Mouse (Mus musculus): ENCODE measurements around the gene Vsx1.

The Vsx1 gene

DNA sequence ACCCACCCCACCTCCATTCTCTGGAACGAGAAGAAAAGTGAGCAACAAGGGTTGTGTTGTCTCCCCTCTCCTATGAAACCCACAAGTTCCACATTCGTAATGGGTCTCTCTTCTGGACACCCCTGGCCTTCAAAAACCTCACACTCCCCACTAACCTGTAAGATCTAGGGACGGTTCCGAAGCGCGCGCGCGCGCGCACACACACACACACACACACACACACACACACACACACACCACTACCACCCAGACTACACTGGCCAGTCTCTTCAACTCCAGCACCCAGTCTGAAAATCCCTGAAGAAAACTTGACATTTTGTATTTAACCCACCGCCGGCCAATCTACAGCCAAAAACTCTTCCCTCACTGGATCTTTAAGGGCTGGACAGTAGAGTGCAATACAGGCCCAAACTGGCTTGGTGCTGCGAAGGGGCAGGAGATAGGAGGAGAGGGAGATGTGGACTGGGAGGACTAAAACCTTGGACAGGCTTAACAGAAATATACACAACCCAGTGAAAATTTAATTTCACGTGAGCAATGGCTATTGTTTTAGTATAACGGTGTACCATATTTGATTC lies at the start of gene Vsx1:
Gene Vsx1, minus strand, starts transcription at position 138 of the 578 bp plus-strand sequence.
- no peak for DNase-seq (ENCODE audit: low read depth, low spot score)

DNA sequence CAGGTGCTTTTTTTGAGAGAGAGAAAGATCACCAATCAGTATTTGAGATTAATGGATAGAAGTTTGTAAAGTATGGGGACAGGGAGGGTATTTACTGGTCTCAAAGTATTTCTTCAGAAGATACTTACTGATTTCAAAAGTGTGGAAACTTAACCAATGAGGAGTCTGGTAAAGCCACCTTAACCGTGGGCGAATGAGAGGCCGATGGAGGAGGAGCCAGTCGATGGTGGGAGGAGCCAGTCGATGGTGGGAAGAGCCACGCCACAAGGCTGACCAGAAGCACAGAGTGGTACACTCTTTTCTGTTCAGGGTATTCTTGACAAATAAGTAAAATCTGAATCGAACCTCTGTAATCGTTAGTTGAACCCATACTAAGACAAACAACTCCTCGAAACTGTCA lies 48.7 kb upstream of the Vsx1 start:
- no peak for DNase-seq (ENCODE audit: low read depth, low spot score)

DNA sequence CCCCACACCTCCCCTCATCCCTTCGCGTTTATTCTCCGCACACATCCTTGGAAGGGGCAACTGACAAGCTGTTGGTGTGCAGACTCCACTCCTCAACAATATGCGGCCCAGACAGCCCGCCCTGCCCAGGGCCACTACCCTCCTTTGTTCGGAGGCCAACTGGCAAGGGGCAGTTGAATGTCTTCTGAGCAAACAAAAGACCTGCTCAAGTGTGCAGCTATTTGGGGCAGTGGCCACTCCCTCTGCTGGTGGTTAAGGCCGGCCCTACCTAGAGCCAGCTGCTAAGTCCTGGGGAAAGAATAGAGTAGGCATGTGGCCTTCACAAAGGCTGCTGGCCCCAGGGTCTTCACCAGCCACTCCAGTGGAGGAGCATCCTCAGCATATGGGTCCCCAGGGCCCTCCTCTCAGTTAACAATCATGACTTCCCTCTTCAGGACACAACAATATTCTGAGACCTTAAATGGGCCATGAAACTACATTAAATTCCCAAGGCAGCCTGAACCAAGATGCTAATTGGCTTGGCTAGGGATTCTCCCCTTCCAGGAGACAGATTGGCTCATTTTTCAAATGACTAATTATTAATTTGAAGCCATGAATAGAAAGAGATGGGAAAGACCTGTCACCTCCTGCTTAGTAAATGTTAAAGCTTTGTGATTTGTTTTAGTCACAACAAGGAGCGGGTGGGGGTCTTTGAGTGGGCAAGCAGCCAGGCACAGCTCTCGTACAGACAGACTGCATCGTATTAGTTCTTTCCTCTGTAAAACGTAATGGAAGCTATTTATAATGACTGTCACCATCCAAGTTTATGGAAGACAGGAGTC lies 46.8 kb upstream of the Vsx1 start:
- peak; percentile 58 for DNase-seq (ENCODE audit: low read depth, low spot score)

- no peak for DNase-seq (ENCODE audit: low read depth, low spot score)
Measured at GRCm38 (mm10) chr2:150712167-150712674, 23.1 kb upstream of the Vsx1 start.

DNA sequence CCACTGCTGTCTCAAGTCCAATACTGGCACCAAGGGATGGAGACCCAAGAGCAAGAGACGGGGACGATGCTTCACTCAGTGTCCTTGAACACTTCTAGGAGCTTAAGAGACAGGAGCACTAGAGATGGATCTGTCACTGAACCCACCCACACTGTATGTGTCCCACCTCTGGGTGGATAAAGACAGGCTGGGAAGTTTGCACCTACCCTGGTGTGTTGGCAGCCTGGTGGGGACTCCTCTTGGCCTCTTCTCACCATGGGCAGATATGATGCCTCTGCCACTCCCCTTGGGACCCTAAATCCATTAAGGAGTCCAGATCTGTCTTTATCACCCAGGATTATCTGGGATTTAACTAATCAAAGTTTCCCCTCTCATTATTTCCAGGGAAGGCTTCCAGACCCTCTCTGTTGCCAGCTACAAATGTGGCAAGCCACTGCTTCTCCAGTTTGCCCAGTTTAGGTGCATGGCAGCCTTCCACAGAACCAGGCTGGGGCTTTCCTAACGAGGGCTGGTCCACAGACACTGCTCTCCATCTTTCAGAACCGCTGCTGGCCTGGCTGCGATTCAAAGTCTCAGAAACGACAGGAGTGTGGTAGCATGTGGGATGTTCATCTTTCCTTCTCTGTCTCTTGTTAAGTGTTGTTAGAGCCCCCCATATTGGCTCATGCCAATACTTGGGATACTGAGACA lies 2.5 kb upstream of the Vsx1 start:
- DNase-seq (ENCODE audit: low read depth, low spot score), result no peak

DNA sequence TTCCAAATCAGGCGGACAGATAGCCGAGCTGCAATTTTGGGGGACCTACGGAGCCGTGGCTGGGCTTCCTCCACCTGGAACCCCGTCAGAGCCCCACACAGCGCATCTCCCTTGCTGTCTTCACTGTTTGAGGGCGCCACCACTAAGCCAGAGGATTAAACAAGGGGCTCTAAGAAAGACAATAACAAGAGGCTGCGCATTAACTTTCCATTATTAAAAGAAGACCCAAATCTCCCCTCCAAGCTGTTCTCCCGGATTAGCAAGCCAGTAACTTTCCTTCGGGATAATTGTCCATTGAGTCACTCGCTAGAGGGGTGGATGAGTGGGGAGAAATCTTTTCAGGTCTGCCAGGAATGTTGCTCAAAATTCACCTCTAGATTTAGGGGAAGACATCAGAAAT lies 1.1 kb upstream of the Vsx1 start:
- DNase-seq (ENCODE audit: low read depth, low spot score), result no peak

DNA sequence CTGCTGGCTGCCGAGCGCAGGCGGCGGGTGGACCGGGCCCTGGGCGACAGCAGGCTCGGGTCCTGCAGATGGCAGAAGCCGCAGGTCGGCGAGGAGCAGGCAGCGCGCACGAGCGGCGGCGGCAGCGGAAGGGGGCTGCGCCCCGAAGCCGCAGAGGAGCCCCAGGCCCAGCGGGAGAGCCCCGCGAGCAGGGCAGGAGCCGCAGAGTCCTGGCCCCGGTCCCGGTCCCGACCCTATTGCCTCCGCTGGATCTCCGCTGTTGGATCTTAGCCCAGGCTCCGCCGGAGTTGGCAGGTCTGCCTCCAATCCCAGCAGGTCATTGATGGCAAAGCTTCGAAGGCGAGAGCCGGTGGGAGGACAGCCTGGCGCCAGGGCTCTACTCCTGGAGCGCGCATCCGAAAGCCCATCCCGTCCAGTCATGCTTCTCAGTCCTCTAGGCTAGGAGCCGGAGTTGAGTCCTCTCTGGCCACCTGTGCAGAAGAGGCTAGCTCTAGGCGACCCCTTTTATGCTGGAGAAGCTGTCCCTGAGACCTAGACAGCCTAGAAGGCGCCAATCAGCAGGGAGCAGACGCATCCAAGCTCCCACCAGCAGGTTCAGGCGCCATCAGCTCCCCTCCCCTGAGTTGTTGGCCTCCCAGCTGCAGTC lies 496 bp downstream of the Vsx1 start:
- peak; percentile 30 for DNase-seq (ENCODE audit: low read depth, low spot score)

GRCm38 (mm10) chr2:150687871-150688540 lies 1.2 kb downstream of the Vsx1 start:
- DNase-seq (ENCODE audit: low read depth, low spot score), result peak; percentile 19

DNA sequence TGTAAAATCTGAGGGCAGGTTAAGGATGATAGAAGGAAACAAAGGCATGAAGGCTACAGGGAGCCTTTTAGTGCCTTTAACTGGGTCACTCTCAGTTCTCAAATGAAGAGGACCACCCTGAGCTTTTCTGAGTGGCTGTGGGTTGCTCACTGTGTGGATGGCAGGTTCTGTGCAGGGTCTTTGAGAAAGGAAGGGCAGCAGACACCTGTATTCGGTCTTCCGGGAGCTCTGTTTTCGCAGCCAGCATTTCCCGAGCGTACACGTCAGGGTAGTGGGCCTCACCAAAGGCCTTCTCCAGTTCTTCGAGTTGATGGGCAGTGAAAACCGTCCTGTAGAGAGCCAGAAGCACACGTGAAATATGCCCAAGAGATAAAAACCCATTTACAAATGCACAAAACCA lies 3.8 kb downstream of the Vsx1 start:
- DNase-seq (ENCODE audit: low read depth, low spot score), result no peak

DNA sequence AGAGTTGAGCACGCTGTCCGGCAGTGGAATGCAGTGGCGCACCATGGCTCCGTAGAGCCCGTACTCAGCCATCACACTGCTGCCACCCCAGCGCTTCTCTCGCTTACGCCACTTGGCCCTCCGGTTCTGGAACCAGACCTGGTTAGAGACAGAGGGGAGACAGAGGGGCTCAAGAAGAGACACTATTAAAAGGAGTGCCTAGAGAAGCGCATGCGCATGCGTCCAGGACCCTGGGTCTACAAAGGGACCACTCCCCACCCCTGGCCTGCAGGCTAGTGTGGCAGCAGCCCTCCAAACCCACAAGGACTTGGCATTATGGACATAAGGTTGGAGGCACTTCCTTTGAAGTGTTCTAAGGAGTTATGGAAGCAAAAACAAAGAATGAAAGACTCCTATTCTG lies 4.7 kb downstream of the Vsx1 start:
- no peak for DNase-seq (ENCODE audit: low read depth, low spot score)

DNA sequence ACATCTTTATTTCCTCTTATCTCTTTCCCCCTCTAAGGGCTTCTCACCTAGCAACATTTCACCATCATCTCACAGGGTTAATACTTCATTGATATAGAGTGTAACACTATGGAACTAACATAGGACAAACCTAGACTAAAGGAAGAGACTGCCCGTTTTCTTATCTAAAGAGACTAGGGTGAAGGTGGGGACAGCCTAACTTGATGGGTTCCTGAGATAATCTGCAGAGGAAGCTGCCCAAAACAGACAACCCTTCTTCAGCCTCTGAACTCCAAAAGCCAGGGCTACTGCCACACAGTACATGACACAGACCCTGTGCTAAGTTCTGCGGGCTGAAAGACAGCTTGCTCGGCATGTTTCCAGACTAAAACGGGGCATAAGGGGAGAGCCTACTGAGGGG lies 7.6 kb downstream of the Vsx1 start:
- DNase-seq (ENCODE audit: low read depth, low spot score), result no peak

DNA sequence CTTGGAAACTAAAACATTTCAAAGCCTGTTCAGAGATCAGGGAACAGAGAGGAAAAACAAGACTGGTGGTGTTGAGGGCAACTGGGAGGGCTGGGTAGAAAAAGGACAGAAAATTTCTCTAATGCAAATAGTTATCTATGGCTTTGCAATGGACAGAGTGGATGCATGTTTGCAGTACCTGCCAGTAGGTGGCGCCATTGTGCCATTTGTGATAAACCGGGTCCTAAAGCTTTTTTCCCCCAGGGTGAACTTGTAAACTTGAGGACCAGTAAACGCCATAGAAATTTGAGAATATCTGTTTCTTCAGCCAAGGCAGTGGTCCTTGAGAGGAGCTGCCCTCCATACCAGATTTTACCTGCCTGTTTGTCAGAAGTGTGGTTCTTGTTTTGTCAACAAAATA lies 10.8 kb downstream of the Vsx1 start:
- peak; percentile 80 for DNase-seq (ENCODE audit: low read depth, low spot score)

GRCm38 (mm10) chr2:150675525-150675924 lies 13.6 kb downstream of the Vsx1 start:
- peak; percentile 69 for DNase-seq (ENCODE audit: low read depth, low spot score)

DNA sequence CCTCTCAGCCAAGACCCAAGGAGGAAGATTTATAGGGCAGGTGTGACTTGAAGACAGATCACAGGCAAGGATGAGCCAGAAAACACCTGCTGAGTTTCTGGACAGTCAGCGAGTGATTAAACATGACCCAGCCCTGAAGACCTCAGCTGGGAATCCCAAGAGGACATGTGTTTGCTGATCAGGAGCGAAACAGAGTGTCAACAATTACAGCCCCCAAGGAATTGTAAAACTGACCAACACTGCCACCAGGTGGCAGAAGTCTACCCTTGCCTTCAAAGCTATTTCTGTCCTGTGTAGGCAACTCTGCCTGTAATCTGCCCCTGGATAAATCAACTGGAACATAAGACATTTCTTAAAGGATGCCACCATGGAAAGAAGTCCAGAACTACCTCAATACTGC lies 14.3 kb downstream of the Vsx1 start:
- DNase-seq (ENCODE audit: low read depth, low spot score), result peak; percentile 82

GRCm38 (mm10) chr2:150673929-150674328 lies 15.2 kb downstream of the Vsx1 start:
- no peak for DNase-seq (ENCODE audit: low read depth, low spot score)

DNA sequence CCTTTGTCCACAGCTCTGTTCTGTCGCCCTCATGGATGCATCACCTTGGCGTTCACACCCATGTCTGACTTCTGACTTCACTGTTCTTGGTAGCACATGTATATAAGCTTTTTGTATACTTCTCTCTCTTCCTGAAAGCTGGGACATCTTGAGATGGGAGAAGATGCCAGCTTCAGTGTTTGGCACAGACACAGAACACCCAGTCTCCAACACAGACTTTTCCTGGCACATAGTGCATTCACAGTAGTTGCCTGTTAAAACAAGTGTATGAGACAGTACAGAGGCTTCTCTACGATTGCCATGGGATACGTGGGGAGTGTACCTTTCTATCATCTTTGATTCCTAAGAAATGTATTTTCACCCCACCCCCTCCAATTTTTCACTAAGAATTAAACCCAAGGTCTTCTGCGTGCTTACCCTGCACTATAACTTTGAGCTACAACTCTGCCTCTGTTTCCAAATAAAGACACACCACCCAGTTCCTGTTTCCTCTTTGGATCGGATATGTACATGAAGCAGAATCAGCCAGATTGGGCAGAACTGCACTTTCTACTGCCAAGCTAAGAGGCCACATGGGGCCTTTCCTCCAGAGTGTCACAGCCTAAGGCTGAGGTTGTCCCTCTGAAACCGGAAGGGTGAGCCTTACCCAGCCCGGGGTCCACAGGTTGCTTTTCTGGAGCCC lies 17.4 kb downstream of the Vsx1 start:
- no peak for DNase-seq (ENCODE audit: low read depth, low spot score)

GRCm38 (mm10) chr2:150670926-150671325 lies 18.2 kb downstream of the Vsx1 start:
- no peak for DNase-seq (ENCODE audit: low read depth, low spot score)

DNA sequence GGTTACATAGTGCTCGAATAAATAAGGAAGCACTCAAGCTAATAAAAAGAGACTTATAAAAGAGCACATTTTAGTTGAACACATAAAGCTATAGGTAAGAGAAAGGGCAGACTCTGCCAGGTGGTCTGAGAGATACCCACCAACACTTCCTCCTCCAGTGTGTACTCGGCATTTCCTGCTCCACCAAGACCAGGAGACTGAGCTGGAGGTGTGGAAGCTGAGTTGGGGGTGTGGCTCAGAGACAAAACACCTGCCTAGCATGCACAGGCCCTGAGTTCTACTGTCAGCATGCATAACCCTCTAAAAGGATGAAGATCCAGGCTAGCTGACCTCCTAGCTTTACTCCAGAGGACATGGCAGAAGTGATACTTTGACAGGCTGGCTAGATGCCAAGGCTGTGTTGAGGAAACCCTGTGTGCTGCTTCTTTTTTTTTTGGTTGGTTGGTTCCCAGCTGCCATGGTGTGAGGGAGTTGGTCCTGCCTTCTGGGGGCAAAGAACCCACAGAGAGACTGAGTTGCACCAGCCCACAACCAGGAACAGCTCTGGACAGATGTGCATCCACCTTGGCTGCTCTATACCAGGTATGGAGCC lies 19.6 kb downstream of the Vsx1 start:
- no peak for DNase-seq (ENCODE audit: low read depth, low spot score)

- DNase-seq (ENCODE audit: low read depth, low spot score), result no peak
Measured at GRCm38 (mm10) chr2:150668956-150669355, 20.2 kb downstream of the Vsx1 start.
